Mouse (Mus musculus) stomach, postnatal 0 days (tissue): ENCODE measurements around the gene Ubp1.

Source experiments
- CTCF ChIP-seq: IDR thresholded peaks from 2 replicates; pipeline ENCODE4 v1.5.1; 2016; ENCODE audit warnings: antibody characterized with exemption, low read depth, mild to moderate bottlenecking, moderate library complexity
- EP300 ChIP-seq: optimal IDR thresholded peaks from 2 replicates; pipeline ENCODE3; 2016; ENCODE audit warnings: antibody characterized with exemption

- TF ChIP-seq CTCF (no peak), EP300 (no peak)
Observed at GRCm38 (mm10) chr9:113979356-113979755, 48.6 kb downstream of the Ubp1 start.
